Mouse (Mus musculus) forebrain, embryonic 16.5 days (tissue): Measurements from ENCODE around the gene Frmd4b. TPM values are rescaled to one million over a fixed set of nuclear protein-coding genes. Genes with fewer than 3 reads are reported as not detected.

Source experiments
- ATAC-seq: fragments of 200-750 bp; cut with Nextera tagmentation; 2 replicates; pipeline ENCODE4 v1.8.0; 2017; ENCODE audit warnings: mild to moderate bottlenecking, moderate library complexity
- H3K27ac ChIP-seq: fragments of 300-500 bp; sonication (generic); 2 replicates; pipeline ENCODE4 v1.5.1; 2014; ENCODE audit warnings: low read length, control low read depth
- H3K27me3 ChIP-seq: fragments of 300-500 bp; sonication (generic); replicated peaks from 2 replicates; pipeline ENCODE4 v1.6.1; 2014; ENCODE audit warnings: low read length; ENCODE audit not compliant: control insufficient read depth, insufficient read depth
- H3K36me3 ChIP-seq: fragments of 300-500 bp; sonication (generic); 2 replicates; pipeline ENCODE4 v1.6.1; 2014; ENCODE audit not compliant: control insufficient read depth, insufficient read depth
- H3K4me1 ChIP-seq: fragments of 300-500 bp; sonication (generic); replicated peaks from 2 replicates; pipeline ENCODE4 v1.6.1; 2014; ENCODE audit warnings: low read length; ENCODE audit not compliant: control insufficient read depth, insufficient read depth
- H3K4me2 ChIP-seq: fragments of 300-500 bp; sonication (generic); 2 replicates; pipeline ENCODE4 v1.6.1; 2014; ENCODE audit warnings: mild to moderate bottlenecking, low read length, control low read depth
- H3K4me3 ChIP-seq: fragments of 300-500 bp; sonication (generic); replicated peaks from 2 replicates; pipeline ENCODE4 v1.5.1; 2014; ENCODE audit warnings: mild to moderate bottlenecking, low read length, control low read depth
- H3K9ac ChIP-seq: fragments of 300-500 bp; sonication (generic); replicated peaks from 2 replicates; pipeline ENCODE4 v1.6.1; 2014; ENCODE audit warnings: low read depth, low read length, control low read depth
- H3K9me3 ChIP-seq: fragments of 300-500 bp; sonication (generic); 2 replicates; pipeline ENCODE4 v1.6.1; 2016; ENCODE audit warnings: low read length; ENCODE audit not compliant: control insufficient read depth
- WGBS: fragments of 180-500 bp; shearing (Covaris S2); extraction: QIAGEN DNeasy Blood & Tissue Kit; methylation state at CpG from one replicate; pipeline ENCODE4 v1.1.7; 2014; 5-methylcytosine and 5-hydroxymethylcytosine counted together
- polyA plus RNA-seq: library from polyadenylated mRNA; unstranded; fragments of >200 nt; fragmentation: Nextera tagmentation; extraction: Ambion mirVana; gene quantifications from 2 replicates; pipeline ENCODE4 v1.2.1, GENCODE M21; 2015

Frmd4b gene
- polyA plus RNA-seq, 1 experiment from 2014 or later = 50.0 TPM

GRCm38 (mm10) chr6:97551161-97551560 lies 66.2 kb downstream of the Frmd4b start:
- H3K4me3 ChIP-seq = no peak overlapping the region
- H3K27ac ChIP-seq = 0 out of 2 replicates have a peak overlapping the region, but pooled peaks have one; percentile 10
- H3K4me1 ChIP-seq = peaks cover 39% of the 10 kb centered on the region
- ATAC-seq = no peak
- no peak overlapping the region for H3K4me2 ChIP-seq
- H3K36me3 ChIP-seq = no peaks in the 10 kb centered on the region
- H3K9me3 ChIP-seq = no peaks in the 10 kb centered on the region
- H3K9ac ChIP-seq = no peak overlapping the region
- no peaks in the 10 kb centered on the region for H3K27me3 ChIP-seq
- 87% methylated on average over 4 of the region's 4 CpGs for WGBS

- Histone ChIP-seq H3K27ac (peak overlapping the region; percentile 54), H3K9ac (no peak overlapping the region), H3K9me3 (no peaks in the 10 kb centered on the region), H3K27me3 (no peaks in the 10 kb centered on the region), H3K4me3 (no peak overlapping the region), H3K4me1 (peaks cover 25% of the 10 kb centered on the region), H3K36me3 (no peaks in the 10 kb centered on the region), H3K4me2 (no peak overlapping the region)
- no peak for ATAC-seq
- WGBS = 33% methylated on average over 2 of the region's 2 CpGs
Measured at GRCm38 (mm10) chr6:97540458-97540857, 76.9 kb downstream of the Frmd4b start.

GRCm38 (mm10) chr6:97535763-97536445 lies 81.4 kb downstream of the Frmd4b start:
- Histone ChIP-seq H3K9ac (no peak overlapping the region), H3K4me3 (no peak overlapping the region), H3K27me3 (no peaks in the 10 kb centered on the region), H3K4me2 (no peak overlapping the region), H3K4me1 (peaks cover 27% of the 10 kb centered on the region), H3K36me3 (no peaks in the 10 kb centered on the region), H3K27ac (peak overlapping the region; percentile 94), H3K9me3 (no peaks in the 10 kb centered on the region)
- ATAC-seq = peak; percentile 93
- WGBS = 33% methylated on average over 9 of the region's 9 CpGs

GRCm38 (mm10) chr6:97531043-97531442 lies 86.3 kb downstream of the Frmd4b start:
- Histone ChIP-seq H3K27ac (no peak overlapping the region), H3K36me3 (no peaks in the 10 kb centered on the region), H3K9me3 (no peaks in the 10 kb centered on the region), H3K4me1 (peaks cover 24% of the 10 kb centered on the region), H3K9ac (no peak overlapping the region), H3K4me2 (no peak overlapping the region), H3K27me3 (no peaks in the 10 kb centered on the region), H3K4me3 (no peak overlapping the region)
- 72% methylated on average over 4 of the region's 4 CpGs for WGBS
- no peak for ATAC-seq

GRCm38 (mm10) chr6:97528961-97529680 lies 88.2 kb downstream of the Frmd4b start:
- H3K36me3 ChIP-seq = no peaks in the 10 kb centered on the region
- 23% methylated on average over 15 of the region's 15 CpGs for WGBS
- H3K4me2 ChIP-seq = no peak overlapping the region
- ATAC-seq = peak; percentile 78
- H3K9me3 ChIP-seq = no peaks in the 10 kb centered on the region
- H3K27ac ChIP-seq = peak overlapping the region; percentile 5
- no peak overlapping the region for H3K4me3 ChIP-seq
- no peaks in the 10 kb centered on the region for H3K27me3 ChIP-seq
- peaks cover 16% of the 10 kb centered on the region for H3K4me1 ChIP-seq
- H3K9ac ChIP-seq = no peak overlapping the region

GRCm38 (mm10) chr6:97526092-97526491 lies 91.2 kb downstream of the Frmd4b start:
- Histone ChIP-seq H3K27ac (no peak overlapping the region), H3K9ac (no peak overlapping the region), H3K4me3 (no peak overlapping the region), H3K4me2 (no peak overlapping the region), H3K27me3 (no peaks in the 10 kb centered on the region), H3K4me1 (peaks cover 35% of the 10 kb centered on the region), H3K9me3 (no peaks in the 10 kb centered on the region), H3K36me3 (no peaks in the 10 kb centered on the region)
- ATAC-seq = no peak
- 21% methylated on average over 8 of the region's 8 CpGs for WGBS

- WGBS = under 1% methylated on average over 11 of the region's 11 CpGs
- peak overlapping the region; percentile 20; the same call in 1 of the 2 replicates for H3K4me2 ChIP-seq
Measured at GRCm38 (mm10) chr6:97523118-97523517, 94.2 kb downstream of the Frmd4b start.

GRCm38 (mm10) chr6:97521279-97522038 lies 95.9 kb downstream of the Frmd4b start:
- Histone ChIP-seq H3K4me3 (no peak overlapping the region), H3K4me1 (peaks cover 22% of the 10 kb centered on the region), H3K9ac (no peak overlapping the region), H3K9me3 (no peaks in the 10 kb centered on the region), H3K4me2 (no peak overlapping the region), H3K27me3 (no peaks in the 10 kb centered on the region), H3K36me3 (no peaks in the 10 kb centered on the region), H3K27ac (no peak overlapping the region)
- peak; percentile 36; the same call in 1 of the 2 replicates for ATAC-seq
- 20% methylated on average over 13 of the region's 13 CpGs for WGBS

More at GRCm38 (mm10) chr6:97523118-97523517, 94.2 kb downstream of the Frmd4b start:
- Histone ChIP-seq H3K4me1 (peaks cover 22% of the 10 kb centered on the region), H3K4me3 (no peak overlapping the region), H3K27me3 (no peaks in the 10 kb centered on the region), H3K9me3 (no peaks in the 10 kb centered on the region), H3K27ac (peak overlapping the region; percentile 38), H3K36me3 (no peaks in the 10 kb centered on the region), H3K9ac (no peak overlapping the region)
- peak; percentile 86 for ATAC-seq

GRCm38 (mm10) chr6:97520566-97520965 lies 96.8 kb downstream of the Frmd4b start:
- no peaks in the 10 kb centered on the region for H3K36me3 ChIP-seq
- WGBS = 29% methylated on average over 2 of the region's 2 CpGs

More at GRCm38 (mm10) chr6:97520566-97520965, 96.8 kb downstream of the Frmd4b start:
- peaks cover 22% of the 10 kb centered on the region for H3K4me1 ChIP-seq
- H3K27me3 ChIP-seq = no peaks in the 10 kb centered on the region
- no peak overlapping the region for H3K9ac ChIP-seq
- H3K9me3 ChIP-seq = no peaks in the 10 kb centered on the region
- no peak for ATAC-seq
- no peak overlapping the region for H3K4me3 ChIP-seq
- H3K27ac ChIP-seq = no peak overlapping the region
- H3K4me2 ChIP-seq = no peak overlapping the region
